Mouse (Mus musculus): ENCODE data around the gene Cyp4f37.
"Not testable (repeated sequence)": the region's sequence is repeated elsewhere in the genome, so short reads cannot be mapped to it uniquely, and the experiment has no call there.

The Cyp4f37 gene

DNA sequence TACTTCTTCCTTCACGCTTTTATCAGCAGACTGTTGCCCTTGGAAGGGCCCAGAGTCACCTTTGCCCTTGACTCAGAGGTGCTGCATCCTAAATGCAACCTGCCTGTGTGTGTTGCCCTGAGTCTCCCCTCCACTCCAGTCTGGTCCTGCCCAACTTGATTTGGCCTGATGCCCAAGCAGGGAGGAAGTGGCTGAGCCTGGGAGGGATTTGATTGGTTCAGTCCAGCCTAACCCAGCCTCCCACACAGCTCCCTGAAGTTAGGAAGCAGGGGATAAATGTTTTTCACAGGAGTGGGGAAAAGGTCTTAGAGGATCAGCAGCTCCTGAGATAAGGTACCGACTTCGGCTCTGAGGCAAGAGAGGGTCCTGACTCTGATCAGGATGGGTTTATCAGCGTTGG is at the start of gene Cyp4f37:
Cyp4f37 (plus strand) TSS at position 292 of the 400 bp plus-strand sequence.
- not testable (repeated sequence) for DNase-seq (ENCODE audit: low spot score)

DNA sequence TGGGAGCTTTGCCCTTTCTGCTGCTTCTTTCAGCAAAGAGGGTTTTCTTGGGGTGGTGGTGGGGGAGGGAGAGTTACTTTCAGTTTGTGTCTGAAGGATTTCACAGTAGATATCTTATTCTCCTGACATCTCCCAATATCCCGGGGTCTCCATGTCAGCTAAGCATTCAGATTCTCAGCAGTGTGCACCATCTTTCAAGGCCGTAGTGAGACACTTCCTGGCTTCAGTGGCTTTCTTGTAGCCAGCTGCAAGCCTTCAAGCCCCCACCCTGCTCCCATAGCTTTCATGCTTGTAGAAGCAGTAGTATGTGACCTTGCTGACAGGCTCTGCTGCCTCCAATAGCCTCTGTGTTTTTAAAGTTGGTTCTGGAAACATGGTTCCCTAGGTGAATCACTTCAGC is 47.8 kb upstream of the Cyp4f37 start:
- DNase-seq (ENCODE audit: low spot score) = not testable (repeated sequence)

DNA sequence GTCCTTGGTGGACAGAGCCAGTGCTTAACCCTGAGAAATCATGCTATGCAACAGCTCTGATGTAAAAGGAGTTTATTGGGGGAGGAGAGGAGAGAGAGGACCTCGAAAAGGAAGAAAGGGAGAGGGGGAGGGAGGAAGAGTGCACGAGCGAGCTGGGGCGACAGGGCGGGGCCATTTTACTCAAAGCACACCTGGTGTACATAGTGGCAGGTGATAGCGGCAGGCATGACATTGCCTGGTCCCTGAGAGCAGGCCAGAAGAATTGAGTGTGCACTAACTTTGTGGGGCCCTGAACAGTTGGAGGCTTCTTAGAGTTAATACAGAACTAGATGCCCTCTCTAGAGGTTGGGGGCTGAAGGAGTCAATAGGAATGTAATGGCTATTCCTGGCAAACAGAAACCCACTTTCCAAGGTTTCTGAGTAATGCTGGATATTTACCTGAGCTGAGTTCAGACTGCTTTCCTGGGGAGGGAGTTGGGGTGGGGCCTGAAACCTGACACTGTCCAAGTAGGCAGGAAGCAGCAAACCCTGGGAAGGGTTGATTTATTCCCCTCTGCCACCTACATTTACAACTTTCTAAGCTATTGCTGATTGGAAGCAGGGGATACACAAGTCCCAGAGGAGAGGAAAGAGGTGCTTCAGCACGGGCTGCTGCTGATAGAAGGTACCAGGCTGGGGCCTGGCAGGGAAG is 43.5 kb upstream of the Cyp4f37 start:
- DNase-seq (ENCODE audit: low spot score) = no peak

DNA sequence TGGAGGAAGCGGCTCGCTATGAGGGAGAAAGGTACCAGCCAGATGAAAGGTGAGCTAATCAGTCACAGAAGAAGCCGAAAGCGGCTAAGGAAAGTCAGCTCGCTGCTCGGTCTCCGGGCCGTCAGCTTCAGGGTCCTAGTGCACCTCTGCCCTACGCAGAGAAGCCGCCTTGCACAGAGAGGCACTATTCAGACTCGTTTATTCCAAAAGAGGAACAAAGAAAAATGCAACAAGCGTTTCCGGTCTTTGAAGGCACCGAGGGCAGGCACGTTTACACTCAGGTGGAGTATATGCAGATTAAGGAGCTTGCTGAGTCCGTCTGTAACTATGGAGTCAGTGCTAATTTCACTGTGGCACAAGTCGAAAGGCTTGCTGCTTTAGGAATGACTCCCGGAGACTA is 24.6 kb upstream of the Cyp4f37 start:
- no peak for DNase-seq (ENCODE audit: low spot score)

DNA sequence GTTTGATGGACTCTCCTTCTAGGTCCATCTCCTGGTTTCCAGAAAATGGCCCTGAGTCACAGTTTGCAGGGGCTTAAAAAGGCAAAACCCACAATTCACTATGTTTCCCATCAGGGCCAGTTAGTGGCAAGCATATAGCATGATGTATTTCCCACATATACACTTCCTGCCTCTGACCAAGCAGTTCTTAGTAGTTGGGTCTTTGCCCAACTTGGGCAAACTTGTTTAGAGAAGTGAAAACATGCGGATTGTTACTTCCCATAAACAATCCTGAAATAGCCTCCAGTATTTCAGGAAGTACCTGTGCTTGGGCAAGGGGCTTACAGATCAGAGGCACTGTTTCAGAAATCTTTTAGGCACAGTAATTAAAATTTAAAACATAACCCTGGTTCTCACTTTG is 13.1 kb upstream of the Cyp4f37 start:
- no peak for DNase-seq (ENCODE audit: low spot score)

DNA sequence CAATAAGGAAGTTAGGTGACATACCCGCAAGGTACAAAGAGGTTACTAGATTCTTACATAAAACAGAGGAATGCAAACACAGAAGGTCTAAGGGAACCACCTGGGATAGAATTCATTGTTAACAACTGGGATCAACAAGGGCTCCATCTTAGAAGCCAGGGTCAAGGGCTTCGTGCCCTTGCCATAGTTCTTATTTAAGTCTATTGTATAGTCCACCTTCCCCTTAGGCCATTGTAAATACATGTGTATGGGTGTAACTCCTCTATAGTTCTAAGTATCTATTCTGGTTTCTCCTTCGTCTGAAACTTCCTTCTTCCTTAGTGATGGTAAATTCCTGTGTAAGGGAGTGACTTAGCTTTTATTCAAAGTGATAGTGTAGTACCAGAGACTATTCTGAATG is 10.9 kb upstream of the Cyp4f37 start:
- DNase-seq (ENCODE audit: low spot score) = not testable (repeated sequence)

DNA sequence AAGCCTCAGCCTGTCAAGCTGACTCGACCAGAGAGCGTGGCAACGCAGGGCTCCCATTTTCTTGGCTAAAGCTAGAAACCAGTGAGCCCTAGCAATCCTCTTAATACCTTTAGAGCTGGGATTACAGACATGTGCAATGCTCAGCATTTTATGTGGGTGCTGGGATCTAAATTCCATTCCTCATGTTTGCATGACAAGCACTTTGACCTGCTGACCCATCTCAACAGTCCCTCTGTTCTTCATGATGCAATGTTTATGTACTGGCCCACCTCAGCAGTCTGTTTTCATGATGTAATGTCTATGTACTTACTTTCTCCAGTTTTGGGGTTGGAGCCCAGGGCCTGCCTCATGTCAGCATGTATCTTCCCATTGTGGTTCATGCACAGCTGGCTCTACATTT is 10.2 kb upstream of the Cyp4f37 start:
- no peak for DNase-seq (ENCODE audit: low spot score)

DNA sequence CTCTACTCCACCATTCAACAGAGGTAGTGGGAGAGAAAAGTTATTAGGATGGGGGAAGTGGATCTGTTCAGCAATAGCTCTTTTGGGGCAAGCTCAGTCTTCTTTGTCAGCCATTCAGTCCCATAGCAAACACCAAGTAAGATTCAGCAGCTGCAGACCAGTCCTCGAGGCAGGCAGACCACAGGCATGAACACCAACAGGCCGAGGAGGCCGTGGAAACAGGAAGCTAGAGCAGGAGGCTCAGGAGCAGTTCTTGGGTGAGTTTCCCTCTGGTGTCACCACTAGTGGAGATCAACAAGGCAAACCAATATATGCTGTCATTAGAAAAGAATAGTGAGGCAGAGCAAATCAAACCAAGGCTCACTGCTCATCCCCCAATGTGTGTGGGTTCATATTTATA is 8.7 kb upstream of the Cyp4f37 start:
- DNase-seq (ENCODE audit: low spot score) = no peak

DNA sequence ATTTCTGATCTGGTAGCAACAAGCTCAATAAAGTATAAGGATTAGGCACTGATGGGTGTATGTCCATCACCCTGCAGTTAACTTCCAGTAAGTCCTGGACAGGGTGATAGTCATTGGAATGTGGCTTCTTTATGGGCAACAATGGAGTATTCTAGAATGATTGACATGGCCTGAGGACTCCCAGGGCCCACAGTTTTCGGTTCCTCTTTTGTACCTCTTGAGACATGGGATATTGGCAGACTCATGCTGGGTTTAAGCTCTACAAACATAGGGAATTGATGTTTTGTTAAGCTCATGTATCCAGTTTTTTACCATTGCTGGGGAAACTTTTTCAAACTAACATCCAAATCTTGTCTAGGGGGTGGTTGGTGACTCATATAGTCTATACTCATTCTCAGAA is 3.9 kb upstream of the Cyp4f37 start:
- DNase-seq (ENCODE audit: low spot score) = no peak

DNA sequence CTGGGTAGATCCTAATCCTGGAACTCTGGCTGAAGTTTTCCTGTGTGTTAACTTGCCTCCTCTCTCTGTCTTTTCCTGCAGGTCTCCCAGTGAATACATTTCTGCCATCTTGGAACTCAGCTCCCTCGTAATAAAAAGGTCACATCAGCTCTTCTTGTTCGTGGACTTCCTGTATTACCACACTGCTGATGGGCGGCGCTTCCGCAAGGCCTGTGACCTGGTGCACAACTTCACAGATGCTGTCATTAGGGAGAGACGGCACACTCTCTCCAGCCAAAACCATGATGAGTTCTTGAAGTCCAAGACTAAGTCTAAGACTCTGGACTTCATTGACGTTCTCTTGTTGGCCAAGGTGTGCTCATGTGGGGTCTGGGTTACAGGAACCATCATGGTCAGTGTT is 8.6 kb downstream of the Cyp4f37 start:
- DNase-seq (ENCODE audit: low spot score) = not testable (repeated sequence)

DNA sequence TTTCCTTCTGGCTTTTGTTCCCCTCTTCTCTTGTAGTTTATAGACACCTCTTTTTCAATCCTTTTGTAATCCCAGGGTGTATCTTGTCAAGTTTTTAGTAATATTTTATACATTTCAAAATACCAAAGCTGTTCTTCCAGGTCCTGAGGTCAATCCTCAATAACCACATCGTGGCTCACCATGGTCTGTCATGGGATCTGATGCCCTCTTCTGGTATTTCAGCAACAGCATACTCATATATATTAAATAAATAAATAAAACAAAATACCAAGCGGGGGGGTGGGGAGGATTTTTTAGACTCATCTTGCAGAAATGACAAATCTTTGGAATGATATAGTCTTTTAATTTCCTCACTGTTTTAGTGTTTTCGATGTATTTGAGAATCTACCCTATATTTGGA is 10.8 kb downstream of the Cyp4f37 start:
- no peak for DNase-seq (ENCODE audit: low spot score)

DNA sequence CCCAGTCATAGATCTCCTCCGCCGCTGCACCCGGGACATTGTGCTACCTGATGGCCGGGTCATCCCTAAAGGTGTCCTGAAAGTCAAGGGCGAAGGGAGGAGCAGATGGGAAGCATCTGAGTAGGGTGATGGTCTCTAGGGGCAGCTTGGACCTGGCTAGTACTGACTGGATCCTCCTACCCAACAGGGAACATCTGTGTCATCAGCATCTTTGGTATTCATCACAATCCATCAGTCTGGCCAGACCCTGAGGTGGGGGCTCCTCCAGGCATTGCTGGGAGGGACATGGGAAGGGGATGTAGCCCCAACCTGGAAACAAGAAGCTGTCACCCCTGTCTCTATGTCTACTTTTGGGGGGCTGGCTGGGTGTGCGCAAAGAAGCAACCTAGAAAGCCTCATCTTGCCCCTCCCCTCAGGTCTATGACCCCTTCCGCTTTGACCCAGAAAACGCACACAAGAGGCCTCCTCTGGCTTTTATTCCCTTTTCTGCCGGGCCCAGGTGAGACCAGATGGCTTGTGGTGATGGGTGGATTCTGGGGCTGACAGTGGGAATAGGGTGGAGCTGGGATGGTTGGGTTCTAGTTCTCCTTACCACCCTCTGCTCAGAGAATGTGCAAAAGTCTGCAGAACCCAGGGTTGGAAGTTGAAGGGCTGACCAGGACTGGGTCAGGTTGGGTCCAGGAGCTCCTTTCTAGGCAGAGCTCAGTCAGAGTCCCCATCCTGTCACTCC is 13.3 kb downstream of the Cyp4f37 start:
- not testable (repeated sequence) for DNase-seq (ENCODE audit: low spot score)

DNA sequence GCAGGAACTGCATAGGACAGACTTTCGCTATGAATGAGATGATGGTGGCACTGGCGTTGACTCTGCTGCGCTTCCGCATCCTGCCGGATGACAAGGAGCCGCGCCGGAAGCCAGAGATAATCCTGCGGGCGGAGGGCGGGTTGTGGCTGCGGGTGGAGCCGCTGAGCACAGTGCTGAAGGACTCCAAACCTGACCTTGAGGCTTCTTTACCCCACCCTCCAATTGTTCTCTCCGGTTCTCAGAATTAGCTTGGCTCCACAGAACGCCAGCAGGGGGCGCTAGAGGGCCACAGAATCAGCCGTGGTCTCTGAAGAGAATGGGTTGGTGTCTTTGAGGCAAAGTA is 13.8 kb downstream of the Cyp4f37 start:
- peak; percentile 58 for DNase-seq (ENCODE audit: low spot score)

DNA sequence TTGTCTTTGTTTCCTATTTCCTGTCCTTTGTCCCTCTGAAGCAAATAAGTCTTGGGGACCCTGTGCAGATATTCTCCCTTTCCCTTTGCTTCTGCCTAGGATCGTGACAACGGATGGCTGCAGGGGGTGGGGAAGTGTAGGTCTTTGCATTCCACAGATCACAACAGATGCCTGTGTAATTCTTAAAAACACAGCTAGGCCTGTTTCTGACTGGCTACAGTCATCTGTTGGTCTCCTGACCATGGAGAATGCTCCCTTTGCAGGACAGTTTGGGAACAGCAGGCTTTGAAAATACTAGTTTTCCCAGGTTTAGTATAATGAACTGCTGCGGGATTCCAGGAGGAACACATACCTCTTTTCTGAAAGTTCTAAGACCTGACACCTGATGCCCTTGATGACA is 15.2 kb downstream of the Cyp4f37 start:
- DNase-seq (ENCODE audit: low spot score) = no peak

DNA sequence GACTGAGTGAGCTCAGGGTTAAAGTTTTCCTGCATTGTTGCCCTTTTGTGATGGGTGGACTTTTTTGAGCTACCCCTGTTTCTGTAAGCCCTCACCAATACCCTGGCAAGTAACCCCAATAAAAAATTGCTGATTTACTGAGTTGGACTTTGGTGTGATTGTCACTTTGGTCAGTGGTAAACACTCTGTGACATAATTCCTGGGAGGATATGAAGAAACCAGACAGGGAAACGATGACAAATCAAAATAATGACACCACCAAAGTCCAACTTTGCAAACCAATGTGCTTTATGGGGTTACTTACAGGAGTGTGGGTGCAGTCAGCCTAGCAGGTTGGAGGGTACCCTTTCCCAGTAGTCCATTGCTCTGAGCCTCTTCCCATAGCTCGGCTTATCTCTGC is 16.0 kb downstream of the Cyp4f37 start:
- DNase-seq (ENCODE audit: low spot score) = no peak

DNA sequence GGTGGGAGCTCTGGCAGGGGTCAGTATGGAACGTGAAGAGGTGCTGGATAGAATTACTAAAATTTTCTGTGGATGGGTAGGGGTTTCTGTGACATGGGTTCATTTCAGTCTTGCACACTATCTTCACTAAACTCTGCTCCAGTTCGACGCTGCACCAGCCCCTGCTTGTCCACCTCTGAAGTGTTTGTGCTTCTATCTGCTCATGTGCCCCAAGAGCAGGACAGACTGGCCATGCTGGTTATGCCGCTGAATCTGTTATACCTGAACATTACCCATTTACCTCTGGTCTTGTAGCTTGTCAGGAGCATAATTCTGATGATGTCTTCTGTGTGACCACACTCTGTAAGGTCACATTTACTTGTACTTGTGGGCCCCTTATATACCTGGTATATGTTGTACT is 25.5 kb downstream of the Cyp4f37 start:
- DNase-seq (ENCODE audit: low spot score) = no peak

DNA sequence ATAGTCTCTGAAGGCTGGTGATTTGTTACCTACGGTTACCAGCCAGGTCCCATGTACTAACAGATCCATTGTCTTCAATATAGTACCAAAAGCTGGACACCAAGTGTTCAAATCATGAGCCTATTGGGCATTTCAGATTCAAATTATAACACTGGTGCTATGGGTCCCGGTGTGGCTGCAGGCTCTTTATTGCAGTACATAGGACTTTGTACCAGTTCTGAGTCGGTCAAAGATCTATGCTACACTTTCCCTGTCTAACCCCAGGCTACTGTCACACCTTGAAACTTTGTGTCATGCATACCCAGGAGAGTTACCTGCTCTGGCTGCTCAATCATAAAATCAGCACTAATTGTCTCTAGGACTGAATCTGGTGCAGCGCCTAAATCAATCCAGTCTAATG is 32.8 kb downstream of the Cyp4f37 start:
- no peak for DNase-seq (ENCODE audit: low spot score)

DNA sequence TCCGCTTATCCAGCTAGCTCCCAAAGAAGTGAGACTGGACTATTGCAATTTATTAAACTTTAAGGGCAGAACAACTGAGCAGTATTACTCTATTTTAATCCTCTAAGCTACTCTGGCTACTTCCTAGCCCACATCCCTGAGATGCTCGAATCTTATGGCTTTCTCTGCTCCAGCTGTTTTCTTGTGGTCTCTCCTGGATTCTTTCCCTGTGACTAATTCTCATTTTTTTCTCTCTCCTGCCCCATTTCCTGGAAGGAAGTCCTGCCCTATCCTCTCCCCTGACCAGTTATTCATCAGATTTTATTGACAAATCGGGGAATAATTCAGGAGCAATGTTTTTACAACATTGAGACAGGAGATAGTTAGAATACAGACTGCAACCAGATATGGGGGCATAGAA is 35.9 kb downstream of the Cyp4f37 start:
- DNase-seq (ENCODE audit: low spot score) = no peak

DNA sequence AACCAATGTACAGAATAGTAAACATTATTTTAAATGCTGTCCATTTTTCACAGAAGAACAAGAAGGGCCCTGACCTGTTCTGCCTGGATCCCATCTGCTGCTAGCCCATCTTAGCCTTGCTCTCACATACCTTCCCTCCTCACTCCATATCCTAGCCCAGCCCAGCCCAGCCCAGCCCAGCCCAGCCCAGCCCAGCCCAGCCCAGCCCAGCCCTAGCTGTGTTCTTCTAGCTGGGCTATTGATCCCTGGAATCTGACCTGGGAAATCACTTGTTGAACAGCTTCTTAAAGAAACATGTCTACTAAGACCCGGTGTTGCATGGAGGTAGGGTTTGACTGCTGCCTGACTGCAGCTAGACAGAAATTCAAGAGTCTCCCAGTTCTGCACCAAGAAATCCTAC is 37.1 kb downstream of the Cyp4f37 start:
- no peak for DNase-seq (ENCODE audit: low spot score)

DNA sequence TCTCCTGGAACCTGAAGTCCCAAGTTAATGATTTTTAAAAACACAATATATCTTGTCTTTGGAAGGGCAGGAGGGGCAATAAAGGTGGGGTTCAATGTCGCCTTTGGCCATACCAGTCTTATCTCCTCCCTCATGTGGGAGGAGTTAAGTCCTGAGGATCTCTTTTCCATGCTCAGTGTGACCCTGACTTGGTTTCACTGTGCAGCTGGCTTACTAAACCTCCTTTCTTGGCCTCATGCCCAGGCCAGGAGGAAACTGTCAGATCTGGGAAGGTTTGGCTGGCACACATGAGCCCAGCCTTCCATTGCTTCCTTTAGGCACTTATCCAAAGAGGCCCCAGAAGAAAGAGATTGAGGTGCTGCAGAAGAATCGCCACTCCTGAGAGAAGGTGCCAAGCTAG is 37.6 kb downstream of the Cyp4f37 start, which contains the start of gene Cyp4f40:
Cyp4f40 (plus strand) TSS at position 189 of the 400 bp plus-strand sequence.
- no peak for DNase-seq (ENCODE audit: low spot score)

DNA sequence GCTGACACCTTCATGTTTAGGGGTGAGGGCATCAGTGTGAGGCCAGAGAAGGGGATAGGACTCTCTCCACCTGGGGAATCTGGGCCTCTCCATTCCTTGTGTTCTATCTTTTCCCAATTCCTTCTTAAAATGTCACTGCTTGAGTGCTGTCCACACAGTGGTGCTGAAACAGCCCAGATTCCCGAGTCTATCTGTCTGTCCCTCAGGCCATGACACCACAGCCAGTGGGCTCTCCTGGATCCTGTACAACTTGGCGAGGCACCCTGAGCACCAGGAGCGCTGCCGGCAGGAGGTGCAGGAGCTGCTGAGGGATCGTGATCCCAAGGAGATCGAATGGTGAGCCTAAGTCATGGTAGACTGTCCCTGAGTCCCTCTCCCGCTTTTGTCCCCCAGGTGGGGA is 52.9 kb downstream of the Cyp4f37 start:
- no peak for DNase-seq (ENCODE audit: low spot score)

DNA sequence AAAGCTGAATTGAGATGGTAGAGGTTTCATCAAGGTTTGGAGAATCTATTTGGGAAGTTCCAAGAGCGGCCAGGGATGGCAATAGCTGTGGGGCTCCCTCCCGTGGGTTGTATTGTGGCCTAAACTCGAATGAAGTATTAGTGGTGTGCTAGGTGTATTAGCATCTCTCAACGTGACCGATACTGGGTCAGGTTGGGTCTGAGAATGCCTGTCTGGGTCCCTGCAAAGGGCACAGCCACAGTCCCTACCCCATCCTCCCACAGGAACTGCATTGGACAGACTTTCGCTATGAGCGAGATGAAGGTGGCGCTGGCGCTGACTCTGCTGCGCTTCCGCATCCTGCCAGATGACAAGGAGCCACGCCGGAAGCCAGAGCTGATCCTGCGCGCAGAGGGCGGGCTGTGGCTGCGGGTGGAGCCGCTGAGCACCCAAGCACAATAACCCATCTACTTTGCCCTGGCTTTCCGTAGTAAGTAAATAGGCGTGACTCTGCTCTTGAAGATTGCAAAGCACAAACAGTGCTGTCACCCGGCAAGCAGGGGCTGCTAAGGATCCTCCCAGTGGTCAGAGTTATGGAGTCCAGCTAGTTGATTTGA is 55.0 kb downstream of the Cyp4f37 start:
- DNase-seq (ENCODE audit: low spot score) = no peak

DNA sequence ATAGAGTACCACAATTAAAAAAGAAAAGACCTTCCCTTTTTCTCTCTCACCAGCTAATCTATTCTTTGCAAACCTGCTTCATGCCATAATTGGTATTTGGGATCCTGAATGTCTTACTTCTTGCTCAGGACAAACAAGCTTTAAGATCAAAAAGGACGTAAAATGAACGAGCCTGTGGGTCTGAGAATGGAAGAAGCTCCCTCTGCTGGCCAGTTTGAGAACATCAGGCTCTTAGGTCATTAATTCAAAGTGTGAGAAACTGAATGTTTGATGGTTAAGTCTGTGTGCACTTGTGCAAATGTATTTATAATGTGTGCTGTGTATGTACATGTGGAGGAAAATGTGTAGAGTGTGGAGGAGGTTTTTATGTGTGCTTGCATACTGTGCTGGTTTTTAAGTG is 59.3 kb downstream of the Cyp4f37 start:
- no peak for DNase-seq (ENCODE audit: low spot score)

All from urinary bladder, postnatal 10 days (tissue).